Mouse (Mus musculus) embryonic facial prominence, embryonic 11.5 days (tissue): ENCODE data around the gene Gm49405. TPM values are rescaled to one million over a fixed set of nuclear protein-coding genes. Genes with fewer than 3 reads are reported as not detected.

Source experiments
- ATAC-seq: fragments of 200-750 bp; cut with Nextera tagmentation; replicated peaks from 2 replicates; pipeline ENCODE4 v1.8.0; 2017; ENCODE audit warnings: low read depth; ENCODE audit not compliant: insufficient number of reproducible peaks, low FRiP score, low TSS enrichment
- DNase-seq: peaks from one replicate; pipeline ENCODE4 v3.0.0-alpha.2; 2015; ENCODE audit warnings: low spot score
- H3K27ac ChIP-seq: fragments of 300-500 bp; sonication (generic); replicated peaks from 2 replicates; pipeline ENCODE4 v1.5.1; 2014; ENCODE audit warnings: mild to moderate bottlenecking, low read depth, low read length, control low read depth
- H3K27me3 ChIP-seq: fragments of 300-500 bp; sonication (generic); 2 replicates; pipeline ENCODE4 v1.6.1; 2014; ENCODE audit warnings: mild to moderate bottlenecking, low read length, moderate library complexity, mixed read lengths; ENCODE audit not compliant: control insufficient read depth, insufficient read depth
- H3K36me3 ChIP-seq: fragments of 300-500 bp; sonication (generic); replicated peaks from 2 replicates; pipeline ENCODE4 v1.6.1; 2014; ENCODE audit warnings: low read depth, mild to moderate bottlenecking, low read length, moderate library complexity, mixed read lengths; ENCODE audit not compliant: control insufficient read depth, insufficient read depth
- H3K4me1 ChIP-seq: fragments of 300-500 bp; sonication (generic); 2 replicates; pipeline ENCODE4 v1.6.1; 2014; ENCODE audit warnings: low read length, mixed read lengths; ENCODE audit not compliant: control insufficient read depth, insufficient read depth
- H3K4me2 ChIP-seq: fragments of 300-500 bp; sonication (generic); 2 replicates; pipeline ENCODE4 v1.6.1; 2014; ENCODE audit warnings: low read depth, mild to moderate bottlenecking, control low read depth, low read length, moderate library complexity
- H3K4me3 ChIP-seq: fragments of 300-500 bp; sonication (generic); 2 replicates; pipeline ENCODE4 v1.5.1; 2014; ENCODE audit warnings: low read depth, low read length, control low read depth
- H3K9ac ChIP-seq: fragments of 300-500 bp; sonication (generic); replicated peaks from 2 replicates; pipeline ENCODE4 v1.6.1; 2014; ENCODE audit warnings: mild to moderate bottlenecking, control low read depth, low read length
- H3K9me3 ChIP-seq: fragments of 300-500 bp; sonication (generic); replicated peaks from 2 replicates; pipeline ENCODE4 v1.6.1; 2016; ENCODE audit warnings: mild to moderate bottlenecking, low read length, inconsistent platforms, mixed read lengths; ENCODE audit not compliant: control insufficient read depth
- WGBS: fragments of 180-500 bp; shearing (Covaris S2); extraction: QIAGEN DNeasy Blood & Tissue Kit; methylation state at CpG from one replicate; pipeline ENCODE4 v1.1.7; 2014; 5-methylcytosine and 5-hydroxymethylcytosine counted together
- polyA plus RNA-seq: library from polyadenylated mRNA; unstranded; fragments of >200 nt; fragmentation: Nextera tagmentation; extraction: Ambion mirVana; gene quantifications from 2 replicates; pipeline ENCODE4 v1.2.1, GENCODE M21; 2014

Gene Gm49405
- polyA plus RNA-seq, 1 experiment from 2014 or later = 1.4 TPM

- no peak overlapping the region for H3K27ac ChIP-seq
- ATAC-seq (no peak), DNase-seq (no peak)
- no peaks in the 10 kb centered on the region for H3K27me3 ChIP-seq
- no peak overlapping the region for H3K4me3 ChIP-seq
- WGBS = 69% methylated on average over 8 of the region's 8 CpGs
- H3K4me1 ChIP-seq = peaks cover 4% of the 10 kb centered on the region; the same call in 1 of the 2 replicates
- H3K4me2 ChIP-seq = no peak overlapping the region
- H3K9me3 ChIP-seq = no peaks in the 10 kb centered on the region
- H3K36me3 ChIP-seq = no peaks in the 10 kb centered on the region
- H3K9ac ChIP-seq = no peak overlapping the region
Observed at GRCm38 (mm10) chr19:3997231-3997630, 3.2 kb upstream of the Gm49405 start.

DNA sequence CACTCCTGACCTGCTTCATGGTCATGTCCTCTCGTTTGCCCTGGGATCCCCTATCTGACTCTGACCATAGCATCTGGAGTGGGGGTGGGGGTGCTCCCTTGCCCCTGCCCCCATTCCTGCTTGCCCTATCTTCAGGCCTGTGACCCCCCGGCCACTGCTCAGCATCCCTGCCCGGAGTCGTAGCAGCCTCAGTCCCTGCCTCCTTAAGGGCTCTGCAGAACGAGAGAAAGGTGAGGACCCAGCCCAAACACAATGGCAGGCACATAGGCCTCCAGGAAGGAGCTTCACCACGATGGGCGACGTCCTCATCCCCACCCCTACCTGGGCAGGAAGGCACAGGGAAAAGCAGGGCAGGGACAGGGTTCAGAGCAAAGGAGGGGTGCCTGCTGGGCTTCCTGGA lies 2.1 kb upstream of the Gm49405 start:
- Histone ChIP-seq H3K4me3 (no peak overlapping the region), H3K4me1 (peaks cover 4% of the 10 kb centered on the region; the same call in 1 of the 2 replicates), H3K4me2 (no peak overlapping the region), H3K36me3 (no peaks in the 10 kb centered on the region), H3K9ac (no peak overlapping the region), H3K27me3 (no peaks in the 10 kb centered on the region), H3K27ac (no peak overlapping the region), H3K9me3 (no peaks in the 10 kb centered on the region)
- DNase-seq (no peak), ATAC-seq (no peak)
- 74% methylated on average over 8 of the region's 8 CpGs for whole genome bisulfite sequencing

DNA sequence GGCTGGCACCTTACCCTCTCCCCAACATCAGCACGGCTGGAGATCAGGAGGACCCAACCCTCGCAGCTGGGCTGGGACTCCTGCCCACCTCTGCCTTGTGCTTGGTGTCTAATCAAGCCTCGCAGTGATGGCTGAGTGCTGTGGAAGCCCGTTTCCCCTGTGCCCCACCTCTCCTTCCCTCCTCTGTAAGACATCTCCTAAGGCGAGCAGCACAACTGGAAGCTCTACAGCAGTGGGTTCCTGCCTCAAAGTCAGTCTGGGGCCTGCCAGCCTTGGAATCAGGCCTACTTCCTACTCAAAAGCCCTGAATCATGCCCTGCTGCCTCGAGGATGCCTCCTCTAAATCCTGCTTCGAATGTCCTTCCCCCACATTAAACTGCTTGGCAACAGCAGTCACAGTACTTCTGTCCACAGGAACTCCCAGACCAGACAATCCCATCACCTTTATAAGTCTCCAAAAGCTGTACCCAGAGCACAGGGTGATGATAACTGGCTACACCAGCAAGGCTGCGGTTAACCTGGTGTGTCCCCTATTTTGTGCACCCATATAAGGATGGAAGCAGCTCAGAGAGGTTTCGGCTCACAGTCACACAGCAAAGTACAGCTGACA lies 1.2 kb upstream of the Gm49405 start:
- Histone ChIP-seq H3K4me1 (peaks cover 4% of the 10 kb centered on the region; the same call in 1 of the 2 replicates), H3K9me3 (no peaks in the 10 kb centered on the region), H3K4me2 (no peak overlapping the region), H3K4me3 (no peak overlapping the region; the same call in 1 of the 2 replicates), H3K36me3 (no peaks in the 10 kb centered on the region), H3K27me3 (no peaks in the 10 kb centered on the region), H3K9ac (no peak overlapping the region), H3K27ac (no peak overlapping the region)
- DNase-seq = no peak
- 84% methylated on average over 9 of the region's 9 CpGs for WGBS
- no peak for ATAC-seq

GRCm38 (mm10) chr19:4000949-4001525 lies 611 bp downstream of the Gm49405 start:
- Histone ChIP-seq H3K4me2 (peak overlapping the region; percentile 92), H3K36me3 (peaks cover 3% of the 10 kb centered on the region; the same call in 1 of the 2 replicates), H3K9me3 (no peaks in the 10 kb centered on the region), H3K27ac (peak overlapping the region; percentile 95), H3K9ac (peak overlapping the region; percentile 93), H3K4me3 (peak overlapping the region; percentile 78), H3K4me1 (peaks cover 4% of the 10 kb centered on the region; the same call in 1 of the 2 replicates), H3K27me3 (no peaks in the 10 kb centered on the region)
- peak; percentile 24 for ATAC-seq
- WGBS = 19% methylated on average over 17 of the region's 17 CpGs
- peak; percentile 37 for DNase-seq

- Histone ChIP-seq H3K4me3 (no peak overlapping the region), H3K4me2 (no peak overlapping the region)
- WGBS = 87% methylated on average over 5 of the region's 5 CpGs
Observed at GRCm38 (mm10) chr19:4001752-4002151, 1.3 kb downstream of the Gm49405 start.

GRCm38 (mm10) chr19:4003112-4003511 lies 2.7 kb downstream of the Gm49405 start, which contains the start of gene Doc2g:
Gene Doc2g (plus strand): TSS chr19:4003313.
- Histone ChIP-seq H3K9me3 (no peaks in the 10 kb centered on the region), H3K27me3 (no peaks in the 10 kb centered on the region), H3K27ac (no peak within 1 kb of the TSS), H3K4me3 (no peak within 1 kb of the TSS), H3K4me2 (no peak within 1 kb of the TSS), H3K36me3 (peaks cover 6% of the 10 kb centered on the region), H3K4me1 (peaks cover 4% of the 10 kb centered on the region; the same call in 1 of the 2 replicates), H3K9ac (no peak within 1 kb of the TSS)
- WGBS = 94% methylated on average over 1 of the region's 1 CpGs
- ATAC-seq (no peak), DNase-seq (no peak)

More at GRCm38 (mm10) chr19:4001752-4002151, 1.3 kb downstream of the Gm49405 start:
- ATAC-seq (no peak), DNase-seq (no peak)
- H3K27ac ChIP-seq = no peak overlapping the region
- no peaks in the 10 kb centered on the region for H3K27me3 ChIP-seq
- H3K9ac ChIP-seq = no peak overlapping the region; the same call in 1 of the 2 replicates
- no peaks in the 10 kb centered on the region for H3K9me3 ChIP-seq
- H3K36me3 ChIP-seq = peaks cover 6% of the 10 kb centered on the region; the same call in 1 of the 2 replicates
- peaks cover 4% of the 10 kb centered on the region; the same call in 1 of the 2 replicates for H3K4me1 ChIP-seq

GRCm38 (mm10) chr19:4003641-4004040 lies 3.2 kb downstream of the Gm49405 start:
- ATAC-seq (no peak), DNase-seq (no peak)
- peaks cover 4% of the 10 kb centered on the region; the same call in 1 of the 2 replicates for H3K4me1 ChIP-seq
- H3K27me3 ChIP-seq = no peaks in the 10 kb centered on the region
- H3K9me3 ChIP-seq = no peaks in the 10 kb centered on the region
- peaks cover 6% of the 10 kb centered on the region for H3K36me3 ChIP-seq
- WGBS = 79% methylated on average over 11 of the region's 12 CpGs
- no peak overlapping the region for H3K4me3 ChIP-seq
- no peak overlapping the region for H3K9ac ChIP-seq
- no peak overlapping the region for H3K27ac ChIP-seq
- no peak overlapping the region for H3K4me2 ChIP-seq

DNA sequence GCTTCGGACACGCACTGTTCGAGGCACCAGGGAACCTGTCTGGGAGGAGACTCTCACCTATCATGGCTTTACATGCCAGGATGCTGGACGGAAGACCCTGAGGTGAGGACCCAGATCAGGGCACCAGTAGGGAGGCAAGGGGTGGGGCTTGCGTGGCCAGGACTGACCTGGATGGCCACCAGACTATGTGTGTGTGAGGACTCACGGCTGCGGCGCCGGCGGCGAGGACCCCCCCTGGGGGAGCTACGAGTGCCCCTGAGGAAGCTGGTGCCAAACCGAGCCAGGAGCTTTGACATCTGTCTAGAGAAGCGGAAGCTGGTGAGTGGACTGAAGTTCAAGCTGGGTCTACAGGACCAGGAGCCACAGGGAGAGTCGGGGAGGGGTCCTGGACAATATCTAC lies 3.9 kb downstream of the Gm49405 start:
- no peak overlapping the region for H3K4me2 ChIP-seq
- H3K4me3 ChIP-seq = no peak overlapping the region
- H3K27ac ChIP-seq = no peak overlapping the region
- DNase-seq = no peak
- H3K9me3 ChIP-seq = no peaks in the 10 kb centered on the region
- WGBS = 88% methylated on average over 15 of the region's 15 CpGs
- ATAC-seq = no peak
- no peak overlapping the region for H3K9ac ChIP-seq
- peaks cover 4% of the 10 kb centered on the region; the same call in 1 of the 2 replicates for H3K4me1 ChIP-seq
- peaks cover 6% of the 10 kb centered on the region for H3K36me3 ChIP-seq
- H3K27me3 ChIP-seq = no peaks in the 10 kb centered on the region
